Mouse (Mus musculus) hindbrain, embryonic 14.5 days (tissue): ENCODE results near the gene Vmn1r160. TPM values are rescaled to one million over a fixed set of nuclear protein-coding genes. Genes with fewer than 3 reads are reported as not detected.
"Not testable (repeated sequence)": the region's sequence is repeated elsewhere in the genome, so short reads cannot be mapped to it uniquely, and the experiment has no call there.

Experiments used
- ATAC-seq: fragments of 200-750 bp; cut with Nextera tagmentation; 2 replicates; pipeline ENCODE4 v1.8.0; 2017; ENCODE audit warnings: moderate number of reproducible peaks, mild to moderate bottlenecking, moderate TSS enrichment, moderate library complexity; ENCODE audit not compliant: low FRiP score
- DNase-seq: peaks from one replicate; pipeline ENCODE4 v3.0.0-alpha.2; 2015; ENCODE audit warnings: low spot score
- H3K27ac ChIP-seq: fragments of 300-500 bp; sonication (generic); 2 replicates; pipeline ENCODE4 v1.5.1; 2014; ENCODE audit warnings: mild to moderate bottlenecking, moderate library complexity
- H3K27me3 ChIP-seq: fragments of 300-500 bp; sonication (generic); 2 replicates; pipeline ENCODE4 v1.6.1; 2014; ENCODE audit warnings: mild to moderate bottlenecking, low read length, mixed read lengths; ENCODE audit not compliant: control insufficient read depth, insufficient read depth
- H3K36me3 ChIP-seq: fragments of 300-500 bp; sonication (generic); replicated peaks from 2 replicates; pipeline ENCODE4 v1.6.1; 2014; ENCODE audit not compliant: control insufficient read depth, insufficient read depth
- H3K4me1 ChIP-seq: fragments of 300-500 bp; sonication (generic); replicated peaks from 2 replicates; pipeline ENCODE4 v1.6.1; 2014; ENCODE audit warnings: antibody characterized with exemption, low read length, mixed read lengths; ENCODE audit not compliant: control insufficient read depth, insufficient read depth
- H3K4me2 ChIP-seq: fragments of 300-500 bp; sonication (generic); replicated peaks from 2 replicates; pipeline ENCODE4 v1.6.1; 2014; ENCODE audit warnings: mild to moderate bottlenecking, moderate library complexity
- H3K4me3 ChIP-seq: fragments of 300-500 bp; sonication (generic); replicated peaks from 2 replicates; pipeline ENCODE4 v1.5.1; 2014; ENCODE audit warnings: mild to moderate bottlenecking, low read length
- H3K9ac ChIP-seq: fragments of 300-500 bp; sonication (generic); 2 replicates; pipeline ENCODE4 v1.6.1; 2014
- H3K9me3 ChIP-seq: fragments of 300-500 bp; sonication (generic); 2 replicates; pipeline ENCODE4 v1.6.1; 2016; ENCODE audit warnings: low read length; ENCODE audit not compliant: control insufficient read depth
- WGBS: fragments of 180-500 bp; shearing (Covaris S2); extraction: QIAGEN DNeasy Blood & Tissue Kit; methylation state at CpG from one replicate; pipeline ENCODE4 v1.1.7; 2014; 5-methylcytosine and 5-hydroxymethylcytosine counted together
- polyA plus RNA-seq: library from polyadenylated mRNA; unstranded; fragments of >200 nt; fragmentation: Nextera tagmentation; extraction: Ambion mirVana; gene quantifications from 2 replicates; pipeline ENCODE4 v1.2.1, GENCODE M21; 2014

Gene Vmn1r160
- polyA plus RNA-seq, result not detected in 2 replicates

- H3K9me3 ChIP-seq, H3K27ac ChIP-seq, H3K27me3 ChIP-seq, H3K4me1 ChIP-seq, H3K9ac ChIP-seq, H3K4me3 ChIP-seq, ATAC-seq, H3K36me3 ChIP-seq, DNase-seq, H3K4me2 ChIP-seq: not testable (repeated sequence)
- WGBS, result 57% methylated on average over 1 of the region's 3 CpGs
These were observed at the start of gene Vmn1r160 for GRCm38 (mm10) chr7:22870924-22871323. Gene Vmn1r160 (plus strand): TSS chr7:22871224.

GRCm38 (mm10) chr7:22843505-22843904 is 27.5 kb upstream of the Vmn1r160 start, which contains the start of gene Vmn1r159:
Gene Vmn1r159 (minus strand): TSS chr7:22843605.
- H3K4me1 ChIP-seq, H3K9me3 ChIP-seq, DNase-seq, H3K36me3 ChIP-seq, H3K9ac ChIP-seq, H3K4me2 ChIP-seq, ATAC-seq, H3K27me3 ChIP-seq, H3K27ac ChIP-seq, H3K4me3 ChIP-seq: not testable (repeated sequence)
- 69% methylated on average over 2 of the region's 3 CpGs for WGBS

Other genes starting within 250 kb of the Vmn1r160 start
- gene Vmn1r155, start 213.2 kb upstream of the Vmn1r160 start, polyA plus RNA-seq, result not detected in 2 replicates
- not detected in 2 replicates for gene Gm8693, start 178.9 kb upstream of the Vmn1r160 start, polyA plus RNA-seq
- gene Gm4567, start 151.5 kb upstream of the Vmn1r160 start, polyA plus RNA-seq, result not detected in 2 replicates
- not detected in 2 replicates for gene Vmn1r157, start 109.5 kb upstream of the Vmn1r160 start, polyA plus RNA-seq
- not detected in 2 replicates for gene Vmn1r158, start 80.4 kb upstream of the Vmn1r160 start, polyA plus RNA-seq
- gene Vmn1r159, start 27.6 kb upstream of the Vmn1r160 start, polyA plus RNA-seq, result not detected in 2 replicates
- gene Gm4214, start 113.4 kb downstream of the Vmn1r160 start, polyA plus RNA-seq, result not detected in 2 replicates
- gene Gm4216, start 148.7 kb downstream of the Vmn1r160 start, polyA plus RNA-seq, result not detected in 2 replicates
- gene Vmn1r163, start 184.3 kb downstream of the Vmn1r160 start, polyA plus RNA-seq, result not detected in 2 replicates
- gene Gm8720, start 196.2 kb downstream of the Vmn1r160 start, polyA plus RNA-seq, result not detected in 2 replicates